Mouse (Mus musculus) adrenal gland, adult 18-20 months (tissue): ENCODE measurements around the gene Cux1. TPM values are rescaled to one million over a fixed set of nuclear protein-coding genes. Genes with fewer than 3 reads are reported as not detected.

Experiments used
- DNase-seq, 2 experiments: peaks; one replicate each; pipeline ENCODE4 v3.0.0; 2021 to 2022; ENCODE audit warnings: low spot score in 2 of 2
- total RNA-seq, 2 experiments: library from RNA; stranded (reverse); gene quantifications; 1 replicate in 1 of 2; 2 replicates in 1 of 2; pipeline ENCODE4 v1.2.3; 2021

Gene Cux1
- total RNA-seq, 2 experiments from 2014 or later = 92.3 to 95.1 TPM

DNA sequence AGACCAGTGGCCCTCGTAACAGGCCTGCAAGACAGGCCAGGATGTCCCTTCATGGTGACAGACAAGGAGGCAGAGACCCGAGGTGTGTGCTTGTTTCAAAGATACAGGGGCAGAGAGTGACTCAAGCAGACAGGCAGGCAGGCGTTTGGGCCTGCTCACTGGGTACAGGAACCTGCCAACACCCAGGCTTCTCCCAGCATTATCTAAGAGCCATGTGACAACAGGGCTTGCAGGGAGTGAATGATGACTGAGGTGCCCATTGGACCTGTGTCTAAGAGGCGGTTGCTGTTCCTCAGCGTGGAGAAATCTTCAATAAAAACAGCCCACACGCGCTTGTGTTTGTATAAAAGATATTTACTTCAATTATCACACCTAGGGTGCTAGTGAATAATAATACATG lies 301.2 kb downstream of the Cux1 start:
- no peak for DNase-seq

DNA sequence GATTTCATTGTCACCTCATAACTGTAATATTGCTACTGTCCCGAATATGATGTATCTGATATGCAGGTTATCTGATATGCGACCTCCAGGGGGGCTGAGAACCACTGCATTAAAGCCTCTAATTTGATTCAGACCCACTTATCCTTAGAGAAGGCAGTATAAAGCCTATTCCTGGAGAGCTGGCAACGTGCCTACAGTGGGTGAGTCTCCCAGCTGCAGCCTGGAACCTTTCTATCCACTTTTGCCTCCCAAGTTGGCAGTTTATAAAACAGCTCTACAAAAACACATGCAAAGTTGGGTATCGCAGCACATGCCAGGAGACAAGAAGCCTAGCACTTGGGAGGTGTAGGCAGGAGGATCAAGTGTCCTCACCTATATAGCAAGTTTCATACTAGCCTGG lies 303.9 kb downstream of the Cux1 start:
- DNase-seq = no peak

DNA sequence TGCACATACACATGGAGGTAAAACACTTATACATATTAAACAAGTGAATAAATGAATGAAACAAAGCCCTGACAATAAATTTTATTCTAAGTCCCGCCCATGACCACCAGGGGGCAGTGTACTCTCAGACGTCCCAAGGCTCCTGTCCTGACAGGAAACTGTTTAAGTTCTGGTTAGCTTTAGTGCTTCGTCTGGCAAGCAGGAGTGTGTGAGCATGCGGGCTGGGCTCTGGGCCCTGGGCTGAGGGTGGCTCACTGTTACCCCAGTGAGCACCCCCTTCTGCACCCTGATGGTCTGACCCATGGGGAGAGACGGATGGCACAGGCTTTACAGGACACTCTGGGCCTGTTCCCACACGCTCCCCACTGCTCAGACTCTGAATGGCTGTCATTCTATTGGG lies 308.4 kb downstream of the Cux1 start:
- peak; percentile 64 to 80 for DNase-seq

DNA sequence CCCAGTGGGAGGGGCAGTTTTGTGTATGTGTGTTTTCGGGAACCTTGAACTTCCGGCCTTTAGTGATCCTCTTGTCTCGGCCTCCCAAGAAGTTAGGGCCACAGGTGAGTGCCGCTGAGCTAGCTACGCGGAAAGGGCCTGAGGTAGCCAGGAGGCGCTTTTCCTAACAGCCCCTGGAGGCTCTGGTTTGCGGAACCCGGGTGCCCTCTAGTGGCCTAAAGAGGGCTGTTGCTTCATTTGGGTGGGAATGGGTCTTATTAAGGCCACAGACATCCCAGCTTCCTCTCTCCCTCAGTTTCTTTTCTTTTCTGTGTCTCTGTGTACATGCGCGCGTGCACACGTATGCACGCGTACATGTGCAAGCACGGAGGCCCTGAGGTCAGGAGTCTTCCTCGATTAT lies 314.4 kb downstream of the Cux1 start:
- DNase-seq = peak; percentile 78 to 91

DNA sequence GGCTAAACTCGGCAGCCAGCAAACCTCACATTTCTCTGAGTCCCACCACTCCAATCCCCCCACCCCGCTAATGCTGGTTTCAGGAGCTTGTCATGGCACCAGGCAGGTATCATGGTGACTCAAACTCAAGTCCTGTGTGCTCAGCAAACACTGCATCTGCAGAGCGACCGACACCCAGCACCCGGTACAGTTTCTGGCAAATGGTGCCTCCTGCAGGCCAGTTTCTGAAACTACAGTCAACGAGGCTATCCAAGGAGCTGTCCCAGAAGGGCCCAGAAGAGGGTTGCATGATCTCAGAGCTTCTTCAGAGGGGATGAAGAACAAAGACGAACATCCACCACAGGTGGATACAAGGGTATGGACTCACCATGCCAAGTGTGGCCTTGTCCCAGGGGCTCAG lies 316.3 kb downstream of the Cux1 start:
- DNase-seq = peak; percentile 37 to 72

DNA sequence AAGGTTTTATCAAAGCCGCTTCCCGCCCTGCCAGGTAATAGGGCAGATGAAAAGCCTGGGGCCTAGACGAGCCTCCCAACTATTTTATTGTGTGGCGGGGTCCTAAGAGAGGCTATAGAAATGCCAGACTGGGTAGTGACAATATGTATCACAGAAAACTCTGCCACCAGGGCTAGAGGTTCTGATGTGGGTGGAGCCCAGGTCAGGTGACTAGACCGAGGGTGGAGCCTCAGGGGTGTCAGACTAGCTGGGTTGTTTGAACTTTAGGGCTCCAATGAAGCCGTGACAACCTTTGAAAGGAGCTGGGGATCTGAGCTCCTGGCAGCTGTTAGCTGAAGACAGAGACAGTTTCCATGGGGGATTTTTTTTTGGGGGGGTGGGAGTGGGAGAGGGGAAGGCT lies 318.8 kb downstream of the Cux1 start:
- no peak for DNase-seq

DNA sequence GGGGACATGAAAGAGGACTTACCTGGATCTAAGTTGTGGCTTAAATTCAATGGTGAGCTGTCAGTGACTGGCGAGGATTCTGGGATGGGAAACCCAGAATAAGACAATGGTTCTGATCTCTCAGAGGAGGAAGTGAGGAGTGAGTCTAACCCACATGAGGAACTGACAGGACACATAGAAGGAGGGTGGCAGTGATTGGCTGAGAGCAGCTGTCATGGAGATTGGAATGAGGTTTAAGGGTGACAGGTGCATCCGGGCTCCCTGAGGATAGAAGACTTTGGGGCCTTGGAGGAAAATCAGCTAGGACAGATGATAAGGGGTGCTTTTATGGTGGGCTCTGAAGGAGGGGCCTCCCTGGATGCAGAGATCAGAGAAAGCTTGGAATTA lies 320.8 kb downstream of the Cux1 start, which contains the start of gene Sh2b2:
Gene Sh2b2, minus strand, starts transcription at position 105 of the 387 bp plus-strand sequence.
- no peak for DNase-seq

DNA sequence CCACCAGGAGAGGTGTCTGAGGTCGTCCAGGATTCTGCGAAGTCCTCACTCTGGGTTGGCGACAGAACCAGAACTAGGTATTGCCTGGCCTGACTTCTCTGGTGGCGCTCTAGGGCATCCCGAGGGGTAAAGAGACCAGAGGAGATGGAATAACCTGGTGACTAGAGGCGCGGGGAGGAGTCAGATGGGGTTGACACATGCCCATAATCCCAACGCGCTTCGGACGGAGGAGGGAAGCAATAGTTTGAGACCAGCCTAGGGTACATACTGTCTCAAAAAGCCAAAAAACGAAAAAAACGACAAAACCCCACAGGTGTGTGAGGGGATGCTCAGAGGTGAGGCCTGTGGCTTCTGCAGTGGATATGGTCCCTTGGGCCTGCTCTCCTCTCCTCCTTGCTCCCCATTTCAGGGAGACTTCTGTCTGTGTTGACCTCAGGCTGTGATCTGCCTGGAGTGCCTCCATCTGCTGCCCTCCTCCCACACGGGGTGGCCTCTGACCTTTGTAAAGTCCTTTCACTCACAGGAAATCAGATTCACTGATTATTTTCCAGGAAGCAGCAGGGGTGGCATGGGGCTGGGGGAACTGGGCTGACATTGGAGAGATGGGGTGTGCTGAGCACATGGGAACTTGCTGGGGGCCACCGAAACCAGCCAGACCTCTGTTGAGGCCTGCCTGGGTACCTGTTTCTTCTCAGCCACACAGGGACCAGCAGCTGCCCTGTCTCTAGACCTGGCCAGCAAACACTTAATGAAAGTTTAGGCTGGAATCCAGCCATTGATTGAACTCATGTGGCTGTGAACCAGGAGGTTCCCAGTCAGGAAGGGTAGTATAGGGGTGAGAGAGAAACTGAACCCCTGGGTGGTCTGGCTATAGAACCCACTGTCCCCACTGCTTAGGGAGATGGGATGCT lies 321.5 kb downstream of the Cux1 start:
- no peak for DNase-seq

DNA sequence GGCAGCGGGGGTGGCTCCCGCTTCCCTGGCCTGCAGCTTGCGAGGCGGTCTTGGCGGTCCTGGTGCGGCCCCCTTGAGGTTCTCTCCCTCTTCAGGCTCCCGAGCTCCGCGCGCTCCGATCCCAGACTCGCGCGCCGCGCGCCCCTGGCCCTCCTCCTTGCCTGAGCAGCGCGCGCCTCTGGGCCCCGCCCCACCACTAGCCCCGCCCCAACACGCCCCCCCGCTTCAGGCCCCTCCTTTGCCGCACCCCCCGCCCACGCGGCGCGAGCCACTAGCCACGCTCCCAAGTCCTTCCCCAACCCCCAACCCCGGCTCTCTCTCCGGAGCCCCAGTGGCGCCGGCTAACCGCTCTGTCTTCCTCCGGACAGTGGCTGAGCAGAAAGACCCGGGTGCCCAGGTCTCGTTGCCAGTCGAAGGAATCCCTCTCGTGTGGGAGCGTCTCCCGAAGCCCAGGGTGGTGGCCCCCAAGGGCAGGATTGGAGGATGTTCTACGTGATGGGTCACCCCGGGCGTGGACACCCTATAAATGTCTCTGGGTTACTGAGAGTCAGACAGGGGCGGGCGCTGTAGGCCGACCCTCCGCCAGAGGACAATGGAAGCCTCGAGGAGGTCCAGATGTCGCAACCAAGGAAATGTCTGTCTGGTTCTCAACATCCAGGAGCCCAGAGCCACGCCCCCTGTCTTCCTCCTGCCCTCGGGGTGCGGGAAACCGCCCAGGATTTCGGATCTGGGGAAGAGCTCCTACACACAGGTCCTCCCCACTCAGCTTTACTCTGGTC lies 322.3 kb downstream of the Cux1 start:
- peak; percentile 88 to 95 for DNase-seq

DNA sequence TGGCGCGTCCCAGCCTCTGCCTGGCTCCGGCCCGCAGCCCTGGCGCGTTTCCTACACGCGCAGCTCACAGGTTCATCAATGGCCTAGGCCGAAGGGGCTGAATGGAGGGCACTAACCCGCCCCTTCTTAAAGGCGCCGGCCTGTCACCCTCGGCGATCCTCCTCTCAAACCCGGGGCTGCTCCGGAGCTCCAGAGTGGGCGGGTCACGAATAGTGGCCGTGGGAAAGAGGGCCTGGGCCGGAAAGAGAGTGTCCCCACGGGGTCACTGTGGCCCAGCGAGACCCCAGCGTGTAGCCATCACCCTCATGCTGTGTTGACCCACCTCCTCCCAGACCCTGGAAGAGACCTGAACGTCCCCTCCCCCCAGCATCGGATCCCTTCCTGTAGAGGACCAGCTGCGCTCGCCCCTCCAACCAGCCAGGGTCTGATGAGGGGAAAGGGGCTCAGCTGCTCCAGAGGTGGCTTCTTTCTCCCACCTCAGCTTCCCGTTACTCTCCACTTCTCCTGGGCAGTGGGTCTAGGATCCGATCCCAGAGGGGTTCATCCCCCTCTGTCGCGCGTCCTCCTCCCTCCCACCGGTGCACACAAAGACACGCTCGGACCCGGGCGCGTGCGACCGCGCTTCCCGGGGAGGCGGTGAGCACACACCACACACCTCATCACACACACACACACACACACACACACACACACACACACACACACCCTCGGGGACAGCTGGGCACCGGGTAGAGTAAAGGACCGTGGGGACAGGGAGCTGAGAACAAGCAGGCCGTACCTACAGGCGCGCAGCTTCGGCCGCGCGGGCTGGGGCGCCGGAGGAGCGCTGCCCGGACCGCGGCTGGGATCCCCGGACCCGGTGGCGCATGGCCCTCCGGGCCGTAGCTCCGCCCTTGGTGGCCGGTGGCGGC lies 323.2 kb downstream of the Cux1 start:
- peak; percentile 22 to 55 for DNase-seq

DNA sequence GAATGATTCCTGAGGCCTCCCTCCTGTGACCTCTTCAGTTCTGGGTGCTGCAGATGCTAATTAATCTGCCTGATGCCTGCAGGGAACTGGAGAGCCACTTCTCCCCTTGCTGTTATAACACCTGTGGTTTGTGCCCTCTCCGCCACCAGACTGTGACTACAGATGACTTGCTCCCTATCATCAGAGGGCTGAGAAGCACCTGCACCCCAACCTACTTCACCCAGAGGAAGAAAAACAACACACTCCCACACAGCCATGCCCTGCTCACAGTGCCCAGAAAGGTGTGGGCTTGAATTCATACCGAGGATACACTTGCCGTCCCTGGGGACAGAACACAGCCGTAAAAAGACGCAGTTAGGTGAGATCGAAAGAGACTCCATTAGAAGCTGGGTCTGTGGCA lies 326.1 kb downstream of the Cux1 start:
- no peak for DNase-seq

DNA sequence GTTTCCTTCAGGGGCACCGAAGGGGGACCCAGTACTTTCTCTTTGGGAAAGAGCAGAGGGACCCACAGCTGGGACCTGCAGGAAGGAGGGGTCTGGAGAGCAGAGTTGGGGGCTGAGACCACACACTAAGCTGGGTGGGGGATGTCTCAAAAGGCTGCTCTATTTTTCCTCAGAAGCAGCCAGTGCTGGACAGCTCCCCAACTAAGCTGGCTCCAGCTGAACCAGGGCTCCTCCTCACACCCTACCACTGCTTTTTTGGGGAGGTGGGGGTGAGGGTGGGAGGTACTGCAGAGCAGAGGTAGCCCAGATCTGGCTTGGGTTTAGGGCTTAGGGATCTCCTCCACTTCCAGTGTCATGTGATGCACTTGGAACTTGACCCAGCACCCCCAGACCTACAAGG lies 326.9 kb downstream of the Cux1 start:
- DNase-seq = no peak

DNA sequence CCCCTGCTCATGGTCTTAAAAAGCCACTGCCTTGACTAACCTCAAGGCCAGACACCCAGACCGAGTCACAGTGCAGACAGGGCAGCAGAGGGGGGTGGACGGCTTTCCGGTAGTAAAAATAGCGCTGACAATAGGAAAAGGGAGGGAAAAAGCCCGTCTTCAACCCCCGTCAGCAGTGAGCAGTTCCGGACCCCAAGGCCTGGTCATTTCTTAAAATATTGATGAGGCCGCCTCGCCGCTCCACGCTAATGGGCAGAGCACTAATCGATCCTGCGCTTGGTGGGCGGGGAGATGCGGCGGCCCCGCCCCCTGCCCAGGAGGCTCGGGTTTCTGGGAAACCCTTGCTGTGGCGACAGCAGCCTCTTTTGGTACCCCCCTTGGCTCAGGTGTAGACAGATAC lies 329.7 kb downstream of the Cux1 start:
- no peak for DNase-seq

DNA sequence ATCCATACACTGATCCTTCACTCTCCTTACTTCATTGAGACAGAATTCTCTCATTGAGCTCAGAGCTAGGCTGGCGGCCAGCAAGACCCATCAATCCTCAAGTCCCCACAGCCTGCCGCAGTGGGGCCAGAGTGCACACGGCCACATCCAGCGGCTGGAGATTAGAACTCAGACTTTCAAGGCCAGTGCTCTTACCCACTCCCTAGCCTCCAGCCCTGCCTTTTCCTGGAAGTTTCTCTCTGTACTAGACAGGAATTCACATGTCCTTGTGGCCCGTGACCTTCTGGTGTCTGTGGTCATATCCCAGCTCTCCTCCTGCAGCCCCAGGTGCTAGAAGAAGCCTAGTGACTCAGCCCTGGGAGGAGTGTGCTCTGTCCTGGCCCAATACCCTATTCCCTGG lies 330.7 kb downstream of the Cux1 start:
- peak in 1 of 2 experiments; percentile 15 for DNase-seq

DNA sequence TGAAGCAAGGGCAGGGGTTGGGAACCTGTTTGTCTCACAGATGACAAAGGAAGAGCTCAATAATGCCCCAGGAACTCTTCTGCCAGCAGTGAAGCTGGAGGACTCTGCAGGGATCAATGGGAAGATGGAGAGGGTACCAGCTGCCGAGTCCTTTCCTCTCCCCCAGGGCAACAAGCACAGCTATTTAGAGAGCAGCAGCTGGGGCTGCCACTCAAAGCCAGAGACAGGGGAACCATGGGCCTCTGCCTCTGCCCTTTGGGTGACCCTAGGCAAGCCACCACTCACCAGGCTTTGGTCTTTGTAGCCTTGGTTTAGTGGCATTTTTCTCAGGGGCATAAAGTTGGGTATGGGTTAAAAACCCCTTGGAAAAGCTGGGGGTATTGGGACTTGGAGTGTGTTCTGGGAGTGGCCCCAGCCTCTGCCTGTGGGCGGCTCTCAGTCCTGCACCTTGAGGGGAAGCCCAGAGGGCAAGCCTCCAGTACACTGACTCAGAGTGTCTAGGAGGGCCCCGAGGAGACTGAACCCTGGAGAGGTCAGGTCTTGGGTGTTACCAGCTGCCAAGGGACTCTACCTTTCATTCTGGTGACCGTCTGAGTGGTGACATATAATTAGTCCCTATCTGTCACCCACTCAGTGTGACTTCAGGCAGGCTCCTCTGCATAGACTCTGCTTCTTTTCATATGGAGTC lies 336.8 kb downstream of the Cux1 start:
- no peak for DNase-seq

DNA sequence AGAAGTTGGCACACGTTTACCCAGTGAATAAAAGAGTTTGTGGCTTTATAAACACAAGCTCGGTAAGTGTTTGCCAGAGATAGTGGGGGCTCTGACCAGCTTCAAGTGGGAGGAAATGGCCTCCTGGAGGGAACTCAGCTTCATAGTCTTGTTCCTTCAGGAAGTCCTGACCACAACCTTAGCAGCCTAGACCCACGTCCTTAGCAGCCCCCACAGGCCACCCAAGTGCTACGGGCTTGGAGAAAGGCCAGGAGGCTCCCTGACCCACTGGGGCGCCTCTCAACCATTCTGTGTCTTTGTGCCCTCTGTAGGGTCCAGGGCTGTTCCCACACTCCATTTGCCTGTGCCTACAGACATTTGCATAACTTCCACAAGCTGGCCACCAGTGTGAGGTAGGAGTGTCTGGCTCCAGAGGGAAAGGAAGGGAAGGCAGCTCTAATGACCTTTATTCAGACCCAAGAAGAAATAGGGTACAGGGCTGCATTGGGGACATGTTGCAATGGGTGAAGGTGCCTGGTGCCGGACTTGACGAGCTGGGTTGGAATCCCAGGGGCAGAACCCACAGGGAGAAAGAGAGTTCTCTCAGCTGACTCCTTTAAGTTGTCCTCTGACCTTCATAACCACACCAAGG lies 340.9 kb downstream of the Cux1 start:
- DNase-seq = no peak

DNA sequence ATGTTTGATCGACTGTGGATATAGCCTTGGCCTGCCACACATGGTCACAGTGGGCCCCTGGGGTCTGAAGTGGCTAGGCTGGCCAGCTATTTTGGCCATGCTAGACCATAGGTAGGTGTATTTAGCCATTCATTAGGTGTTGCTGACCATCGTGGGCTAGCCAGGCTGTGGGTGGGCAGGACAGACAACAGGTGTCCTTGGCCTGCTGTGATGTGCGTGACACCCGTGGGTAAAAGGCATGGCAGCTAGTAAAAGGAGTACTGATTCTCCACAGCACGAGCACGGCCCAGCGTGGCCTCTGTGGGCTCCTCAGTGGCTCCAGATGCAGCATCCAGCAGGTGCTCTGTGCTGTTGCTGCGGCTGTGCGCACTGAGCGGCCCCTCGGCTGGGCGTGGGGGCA lies 348.7 kb downstream of the Cux1 start:
- no peak for DNase-seq

DNA sequence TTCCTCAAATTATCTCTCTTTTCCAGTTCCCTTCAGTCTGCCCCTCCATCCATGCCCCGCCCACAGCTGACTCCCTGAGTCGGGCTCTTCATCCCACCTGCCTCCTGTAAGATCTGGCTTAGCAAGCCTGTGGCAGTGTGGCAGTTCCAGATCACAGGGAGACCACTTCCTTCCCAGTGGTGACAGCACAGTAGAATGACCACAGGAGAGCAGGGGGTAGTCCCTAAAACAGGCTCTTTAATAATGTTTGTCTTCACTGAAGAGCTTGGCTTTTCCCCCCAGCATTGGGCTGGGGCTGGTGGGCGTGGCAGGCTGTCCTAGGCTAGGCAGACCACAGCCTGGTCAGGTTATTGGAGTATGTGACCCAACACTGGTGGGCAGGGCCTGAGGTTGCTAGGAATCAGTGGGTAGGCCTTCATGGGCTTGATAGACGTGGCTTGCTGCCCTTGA lies 349.3 kb downstream of the Cux1 start:
- DNase-seq = no peak

DNA sequence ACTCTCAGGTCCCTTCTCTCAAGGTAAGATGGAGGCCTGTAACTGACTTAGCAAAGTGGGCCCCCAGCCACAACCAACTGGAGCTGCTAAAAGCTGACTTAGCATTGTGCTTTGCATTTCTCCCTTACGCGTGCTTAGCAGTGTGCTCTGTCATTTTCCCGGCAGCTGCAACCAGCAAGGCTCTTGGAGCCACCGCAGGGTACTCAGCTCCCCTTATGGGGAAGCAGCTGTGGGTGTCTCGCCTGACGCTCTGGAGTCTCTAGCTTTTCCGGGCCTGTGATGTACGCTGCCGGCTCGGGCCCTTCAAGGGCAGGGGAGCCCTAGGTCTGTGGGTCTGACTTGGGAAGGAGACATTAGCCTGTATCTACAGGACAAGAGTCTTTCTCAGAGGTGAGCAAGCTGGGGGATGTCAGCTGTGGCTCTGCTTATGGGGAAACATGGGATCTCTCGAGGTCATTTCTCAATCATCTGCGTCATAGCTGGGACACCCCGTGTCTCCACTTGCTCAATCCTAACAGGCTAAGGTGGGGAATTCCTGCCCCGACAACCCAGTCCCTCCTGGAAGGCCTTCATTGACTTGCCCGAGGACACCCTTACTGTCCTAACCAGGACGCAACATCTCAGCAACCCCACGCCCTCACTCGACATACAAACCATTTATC lies 350.2 kb downstream of the Cux1 start:
- DNase-seq = no peak
